Mouse (Mus musculus) thymus, postnatal 0 days (tissue): ENCODE measurements around the gene Zfp593. TPM values are rescaled to one million over a fixed set of nuclear protein-coding genes. Genes with fewer than 3 reads are reported as not detected.

ENCODE experiments used
- DNase-seq: peaks from one replicate; pipeline ENCODE4 v3.0.0-alpha.2; 2015; ENCODE audit warnings: low spot score
- polyA plus RNA-seq: library from polyadenylated mRNA; unstranded; fragments of >200 nt; fragmentation: Nextera tagmentation; extraction: Ambion mirVana; gene quantifications from 2 replicates; pipeline ENCODE4 v1.2.1, GENCODE M21; 2015

The Zfp593 gene
- polyA plus RNA-seq, 1 experiment from 2014 or later: 28.3 TPM

GRCm38 (mm10) chr4:134234876-134235275 lies 10.5 kb downstream of the Zfp593 start:
- DNase-seq: no peak

- DNase-seq: no peak
Observed at GRCm38 (mm10) chr4:134230431-134230830, 15.0 kb downstream of the Zfp593 start.

DNA sequence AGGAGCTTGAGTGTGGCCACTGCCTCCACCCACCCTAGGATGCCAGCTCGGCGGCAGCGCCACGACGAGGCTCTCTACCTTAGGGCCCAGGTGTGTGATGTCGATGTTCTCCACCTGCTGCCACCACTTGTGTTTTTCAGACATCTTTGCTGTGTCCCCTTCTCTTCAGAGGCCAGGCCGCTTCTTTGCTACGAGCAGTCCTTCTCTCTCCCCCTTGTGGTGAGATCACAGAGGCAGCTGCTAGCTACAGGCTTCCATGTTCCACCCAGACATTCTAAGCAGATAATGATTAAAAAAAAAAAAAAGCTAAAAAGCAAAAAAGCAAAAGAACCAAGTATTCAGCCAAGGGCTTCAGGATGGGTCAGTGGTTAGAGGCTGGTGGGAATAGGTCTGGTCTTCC lies 18.2 kb downstream of the Zfp593 start, which contains the start of gene Catsper4:
Catsper4 (minus strand) TSS at position 190 of the 400 bp plus-strand sequence.
- DNase-seq: peak; percentile 26

- DNase-seq: no peak
Observed at GRCm38 (mm10) chr4:134222793-134223600, 22.4 kb downstream of the Zfp593 start.

DNA sequence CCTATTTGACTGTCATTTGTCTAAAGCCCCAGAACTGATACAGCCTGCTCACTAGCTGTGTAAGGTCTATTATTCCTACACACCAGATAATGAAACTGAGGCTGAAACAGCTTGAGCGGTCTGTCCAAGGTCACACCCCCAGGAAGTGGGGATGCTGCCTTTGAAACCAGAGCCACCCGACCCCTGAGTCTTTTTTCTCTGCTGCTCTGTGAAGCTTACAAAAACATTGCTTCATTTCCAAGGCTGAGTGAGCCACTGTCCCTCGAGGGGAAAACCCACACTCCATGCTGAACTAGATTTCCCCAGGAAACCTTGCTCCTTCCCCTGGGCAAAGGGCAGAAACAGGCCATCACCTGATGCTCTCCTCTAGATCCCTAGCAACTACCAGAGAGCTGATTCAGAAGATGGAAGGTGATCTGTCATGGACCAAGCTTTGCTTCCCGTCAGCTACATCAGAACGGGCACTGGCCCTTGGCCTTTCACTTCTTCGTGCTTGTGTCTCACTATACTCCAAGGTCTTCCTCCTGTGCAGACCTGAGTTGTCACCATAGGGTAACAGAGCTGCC lies 38.8 kb downstream of the Zfp593 start:
- DNase-seq: no peak

- no peak for DNase-seq
Observed at GRCm38 (mm10) chr4:134203340-134203896, 42.0 kb downstream of the Zfp593 start.

DNA sequence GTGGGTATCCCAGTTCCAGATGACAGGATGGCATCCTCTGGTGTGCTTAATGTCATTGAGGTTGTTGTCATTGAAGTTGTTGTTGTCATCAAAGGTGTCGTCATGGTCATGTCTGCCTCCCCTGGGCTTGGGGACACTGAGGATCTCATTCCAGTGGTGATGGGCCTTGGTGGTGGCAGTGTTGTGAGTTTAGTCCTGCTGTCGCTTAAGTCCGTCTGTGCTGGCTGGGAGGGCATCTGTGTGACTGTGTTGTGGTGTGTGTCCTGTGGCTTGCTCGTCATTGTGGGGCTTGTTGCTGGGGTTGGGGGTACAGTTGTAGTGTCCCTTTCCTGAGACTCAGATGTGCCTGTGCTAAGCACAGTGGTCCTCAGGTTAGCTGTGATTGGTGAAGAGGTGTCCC lies 42.5 kb downstream of the Zfp593 start, which contains the start of gene Gm7534:
Gm7534 (minus strand) TSS at position 101 of the 400 bp plus-strand sequence.
- no peak for DNase-seq

DNA sequence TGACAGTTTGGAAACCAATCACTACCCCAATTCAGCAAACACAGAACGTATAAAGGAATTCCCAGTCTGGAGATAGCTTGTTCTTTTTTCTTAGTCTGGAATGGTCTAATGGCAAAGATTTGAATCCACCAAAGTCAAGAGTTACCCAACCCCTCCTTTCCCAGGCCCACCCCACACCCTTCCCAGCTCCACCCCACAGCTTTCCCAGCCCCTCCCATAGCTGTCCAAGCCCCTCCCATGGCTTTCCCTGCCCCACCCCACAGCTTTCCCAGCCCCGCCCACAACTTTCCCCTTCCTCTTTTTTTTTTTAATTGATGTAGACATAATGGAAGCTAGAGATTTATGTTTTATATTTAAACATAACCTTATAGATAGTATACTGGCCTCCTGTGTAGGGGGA lies 46.0 kb downstream of the Zfp593 start:
- no peak for DNase-seq

Other genes starting within 250 kb of the Zfp593 start
- 26.2 and 29.8 TPM in 2 replicates for gene Dhdds, start 244.7 kb downstream of the Zfp593 start, polyA plus RNA-seq
- gene Lin28a, start 226.8 kb downstream of the Zfp593 start, polyA plus RNA-seq: 0.04 and 0.13 TPM in 2 replicates
- gene Zfp683, start 191.8 kb downstream of the Zfp593 start, polyA plus RNA-seq: 0.57 and 0.60 TPM in 2 replicates
- 6.1 and 6.4 TPM in 2 replicates for gene Crybg2, start 184.8 kb downstream of the Zfp593 start, polyA plus RNA-seq
- 1,124 and 1,206 TPM in 2 replicates for gene Cd52, start 150.5 kb downstream of the Zfp593 start, polyA plus RNA-seq
- gene Ubxn11, start 143.0 kb downstream of the Zfp593 start, polyA plus RNA-seq: 15.1 and 15.2 TPM in 2 replicates
- 1,143 and 1,161 TPM in 2 replicates for gene Sh3bgrl3, start 116.8 kb downstream of the Zfp593 start, polyA plus RNA-seq
- gene Cep85, start 58.5 kb downstream of the Zfp593 start, polyA plus RNA-seq: 171 and 178 TPM in 2 replicates
- gene Gm7534, start 42.6 kb downstream of the Zfp593 start, polyA plus RNA-seq: 0.08 and 0.21 TPM in 2 replicates
- 0.10 TPM in 1 of 2 replicates, not detected in the other for gene Catsper4, start 18.2 kb downstream of the Zfp593 start, polyA plus RNA-seq
- gene Cnksr1, start 7.2 kb downstream of the Zfp593 start, polyA plus RNA-seq: 2.2 and 2.5 TPM in 2 replicates
- 0.54 and 0.69 TPM in 2 replicates for gene E130218I03Rik, start 1.9 kb downstream of the Zfp593 start, polyA plus RNA-seq
- gene Gm30191, start 1.3 kb upstream of the Zfp593 start, polyA plus RNA-seq: 0.22 TPM in 1 of 2 replicates, not detected in the other
- 3.5 and 4.4 TPM in 2 replicates for gene Grrp1, start 8.5 kb upstream of the Zfp593 start, polyA plus RNA-seq
- gene Pdik1l, start 42.3 kb upstream of the Zfp593 start, polyA plus RNA-seq: 18.3 and 21.9 TPM in 2 replicates
- gene Trim63, start 69.5 kb upstream of the Zfp593 start, polyA plus RNA-seq: 1.1 and 1.3 TPM in 2 replicates
- gene Slc30a2, start 97.6 kb upstream of the Zfp593 start, polyA plus RNA-seq: 0.17 and 0.40 TPM in 2 replicates
- gene Extl1, start 138.3 kb upstream of the Zfp593 start, polyA plus RNA-seq: 2.9 and 3.3 TPM in 2 replicates
- gene Pafah2, start 150.7 kb upstream of the Zfp593 start, polyA plus RNA-seq: 4.6 and 5.3 TPM in 2 replicates
- 1,989 and 2,008 TPM in 2 replicates for gene Stmn1, start 222.7 kb upstream of the Zfp593 start, polyA plus RNA-seq